Mouse (Mus musculus) lung, postnatal 0 days (tissue): ENCODE results near the gene Cd101.

Experiments used
- CTCF ChIP-seq: IDR thresholded peaks from 2 replicates; pipeline ENCODE4 v1.5.1; 2016; ENCODE audit warnings: antibody characterized with exemption, mild to moderate bottlenecking
- EP300 ChIP-seq: IDR thresholded peaks from 2 replicates; pipeline ENCODE4 v1.6.1; 2016; ENCODE audit warnings: antibody characterized with exemption, mild to moderate bottlenecking, control low read depth

- TF ChIP-seq CTCF (no peak), EP300 (no peak)
Observed at GRCm38 (mm10) chr3:101070796-101071235, 41.5 kb upstream of the Cd101 start.
